Mouse (Mus musculus) G1E (cell line): Measurements from ENCODE around the gene 1700003E16Rik. TPM values are rescaled to one million over a fixed set of nuclear protein-coding genes. Genes with fewer than 3 reads are reported as not detected.
A peak's percentile ranks its signal among the peaks of the same experiment; 100 is the strongest.

ENCODE experiments used
- ATAC-seq: 2 replicates; pipeline ENCODE4 v1.8.0; 2016; ENCODE audit warnings: mild to moderate bottlenecking; ENCODE audit not compliant: insufficient number of reproducible peaks, poor library complexity, low FRiP score, severe bottlenecking; ENCODE audit errors: extremely low read depth
- DNase-seq: peaks from one replicate; pipeline ENCODE4 v3.0.0; 2012; ENCODE audit warnings: low spot score
- H3K27me3 ChIP-seq: 2 replicates; pipeline ENCODE4 v1.6.1; 2012; ENCODE audit warnings: mild to moderate bottlenecking, low read length, inconsistent platforms; ENCODE audit not compliant: insufficient read depth
- H3K36me3 ChIP-seq: replicated peaks from 2 replicates; pipeline ENCODE3; 2012; ENCODE audit warnings: mild to moderate bottlenecking, inconsistent platforms
- H3K4me1 ChIP-seq: 2 replicates; pipeline ENCODE4 v1.6.1; 2012; ENCODE audit warnings: low read depth, low read length, inconsistent platforms, mixed read lengths; ENCODE audit not compliant: insufficient read depth
- H3K4me3 ChIP-seq: 2 replicates; pipeline ENCODE4 v1.5.1; 2012; ENCODE audit warnings: low read depth, mild to moderate bottlenecking, inconsistent platforms, low read length, moderate library complexity, mixed read lengths
- H3K9me3 ChIP-seq: replicated peaks from 2 replicates; pipeline ENCODE4 v1.6.1; 2012; ENCODE audit warnings: inconsistent platforms
- CTCF ChIP-seq: IDR thresholded peaks from 2 replicates; pipeline ENCODE4 v1.5.1; 2012; ENCODE audit warnings: low read depth, low read length, inconsistent platforms, mixed read lengths
- GATA1 ChIP-seq: IDR thresholded peaks from 2 replicates; pipeline ENCODE4 v1.6.1; 2012; ENCODE audit warnings: borderline replicate concordance, low read length, inconsistent platforms, mixed read lengths
- GATA2 ChIP-seq: IDR thresholded peaks from 2 replicates; pipeline ENCODE4 v1.6.1; 2012; ENCODE audit warnings: low read depth, low read length, inconsistent platforms, borderline replicate concordance
- POLR2AphosphoS5 ChIP-seq: IDR thresholded peaks from 2 replicates; pipeline ENCODE4 v1.6.1; 2012; ENCODE audit warnings: low read depth, low read length, inconsistent platforms; ENCODE audit not compliant: insufficient replicate concordance
- TAL1 ChIP-seq: conservative IDR thresholded peaks from 2 replicates; pipeline ENCODE4 v1.6.1; 2012; ENCODE audit warnings: low read depth, low read length, inconsistent platforms, mixed read lengths
- polyA plus RNA-seq: library from polyadenylated mRNA; stranded (reverse); fragments of >175 nt; gene quantifications from 2 replicates; pipeline ENCODE4 v1.2.3, GENCODE M21; 2012
- total RNA-seq, 2 experiments: library from RNA; stranded (forward) in 1 of 2; stranded (reverse) in 1 of 2; fragments of 200-1000 nt in 1 of 2; fragments of >200 nt in 1 of 2; fragmentation: Nextera tagmentation in 1 of 2; gene quantifications; 2 replicates each; pipeline ENCODE4 v1.2.3; 2014 to 2017

Gene 1700003E16Rik
- total and polyA plus RNA-seq, 3 experiments: 0.16 TPM; not detected in 2

- no peak for TF ChIP-seq GATA1
- no peak for TF ChIP-seq CTCF
- TF ChIP-seq GATA2: no peak
- TF ChIP-seq TAL1: no peak
- TF ChIP-seq POLR2AphosphoS5: no peak
- H3K27me3 ChIP-seq: peaks cover 22% of the 10 kb centered on the region
- DNase-seq (no peak), ATAC-seq (no peak)
- peak overlapping the region; percentile 87 for H3K4me3 ChIP-seq
- no peaks in the 10 kb centered on the region for H3K9me3 ChIP-seq
- peaks cover 23% of the 10 kb centered on the region for H3K36me3 ChIP-seq
- peaks cover 51% of the 10 kb centered on the region for H3K4me1 ChIP-seq
Observed at GRCm38 (mm10) chr6:83165026-83165606, 8.9 kb downstream of the 1700003E16Rik start.

DNA sequence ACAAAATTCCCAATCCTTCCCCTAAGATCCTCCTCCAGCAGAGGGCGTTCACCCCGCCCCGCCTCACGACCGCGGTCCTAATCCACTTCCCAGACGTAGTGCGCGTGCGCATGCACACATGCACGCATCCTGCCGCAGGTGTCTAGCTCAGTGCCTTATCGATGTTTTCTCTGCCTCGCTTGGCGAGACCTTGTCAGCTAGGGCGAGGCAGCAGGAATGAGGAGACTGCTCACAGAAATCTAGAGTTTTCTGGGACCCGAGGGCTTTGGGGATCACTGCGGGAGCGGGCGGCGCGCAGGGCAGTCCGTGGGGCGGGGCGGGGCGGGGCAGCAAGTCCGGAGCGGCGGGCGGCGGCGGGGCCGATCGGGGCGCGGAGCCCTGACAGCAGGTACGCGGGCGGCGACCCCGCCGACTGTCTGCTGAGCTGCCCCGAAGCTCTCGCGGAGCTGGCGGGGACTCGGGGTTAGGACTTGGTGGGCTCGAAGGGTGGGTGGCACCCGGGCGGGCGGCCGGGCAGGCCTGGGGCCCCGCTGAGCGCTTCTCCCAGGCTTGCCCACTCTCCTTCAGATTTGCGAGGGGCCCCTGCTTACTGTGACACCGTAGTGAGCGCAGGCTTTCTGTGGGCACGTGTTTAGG is 9.5 kb downstream of the 1700003E16Rik start, which contains the start of gene Dctn1:
Gene Dctn1 (plus strand): TSS at position 314 of the 636 bp plus-strand sequence.
- DNase-seq: peak; percentile 89
- peaks cover 51% of the 10 kb centered on the region for H3K4me1 ChIP-seq
- ATAC-seq: peak; percentile 68
- H3K27me3 ChIP-seq: peaks cover 19% of the 10 kb centered on the region
- H3K9me3 ChIP-seq: no peaks in the 10 kb centered on the region
- peaks cover 25% of the 10 kb centered on the region for H3K36me3 ChIP-seq
- TF ChIP-seq POLR2AphosphoS5: no peak
- peak; percentile 62 for TF ChIP-seq CTCF
- peak within 1 kb of the TSS; percentile 87 for H3K4me3 ChIP-seq

GRCm38 (mm10) chr6:83166243-83166630 is 10.0 kb downstream of the 1700003E16Rik start:
- H3K9me3 ChIP-seq: no peaks in the 10 kb centered on the region
- H3K36me3 ChIP-seq: peaks cover 30% of the 10 kb centered on the region
- ATAC-seq: no peak; the same call in 1 of the 2 replicates
- H3K27me3 ChIP-seq: peaks cover 14% of the 10 kb centered on the region
- no peak for DNase-seq
- TF ChIP-seq GATA1 (no peak), TAL1 (no peak), CTCF (no peak), GATA2 (no peak), POLR2AphosphoS5 (no peak)
- H3K4me1 ChIP-seq: peaks cover 50% of the 10 kb centered on the region
- H3K4me3 ChIP-seq: peak overlapping the region; percentile 87

- no peak for TF ChIP-seq GATA1
- no peak for TF ChIP-seq POLR2AphosphoS5
- no peak for TF ChIP-seq TAL1
- TF ChIP-seq GATA2: no peak
- TF ChIP-seq CTCF: no peak
- Histone ChIP-seq H3K4me3 (no peak overlapping the region), H3K27me3 (no peaks in the 10 kb centered on the region), H3K4me1 (peaks cover 32% of the 10 kb centered on the region), H3K9me3 (no peaks in the 10 kb centered on the region), H3K36me3 (peaks cover 63% of the 10 kb centered on the region)
- no peak for DNase-seq
- ATAC-seq: no peak
Observed at GRCm38 (mm10) chr6:83169872-83170271, 13.7 kb downstream of the 1700003E16Rik start.

DNA sequence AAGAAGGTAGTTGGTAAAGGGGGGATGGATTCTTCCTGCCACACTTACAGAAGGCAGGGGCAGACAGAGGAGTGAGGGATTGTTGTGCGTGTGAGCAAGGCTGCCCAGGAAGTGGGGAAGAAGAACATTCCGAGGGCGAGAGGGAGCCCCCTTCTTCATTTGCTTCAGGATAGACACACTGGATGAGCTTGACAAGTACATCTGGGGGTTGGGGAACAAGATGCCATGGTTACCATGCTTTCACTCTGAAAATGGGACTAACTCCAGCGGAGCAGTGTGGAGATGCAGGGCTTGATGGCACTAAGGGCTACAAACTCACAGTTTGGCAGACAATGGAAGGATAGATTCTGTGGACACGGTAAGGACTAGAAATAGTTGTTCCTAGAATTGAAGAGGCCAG is 14.9 kb downstream of the 1700003E16Rik start:
- no peak overlapping the region for H3K4me3 ChIP-seq
- peaks cover 31% of the 10 kb centered on the region for H3K4me1 ChIP-seq
- TF ChIP-seq POLR2AphosphoS5 (no peak), CTCF (no peak), GATA1 (no peak)
- no peak for ATAC-seq
- H3K27me3 ChIP-seq: no peaks in the 10 kb centered on the region
- peaks cover 69% of the 10 kb centered on the region for H3K36me3 ChIP-seq
- no peak for DNase-seq
- no peaks in the 10 kb centered on the region for H3K9me3 ChIP-seq

- Histone ChIP-seq H3K4me1 (peaks cover 25% of the 10 kb centered on the region), H3K9me3 (no peaks in the 10 kb centered on the region), H3K4me3 (no peak overlapping the region), H3K36me3 (peaks cover 79% of the 10 kb centered on the region), H3K27me3 (no peaks in the 10 kb centered on the region)
- ATAC-seq (no peak), DNase-seq (no peak)
- TF ChIP-seq TAL1 (no peak), GATA2 (no peak)
Observed at GRCm38 (mm10) chr6:83172240-83172920, 16.2 kb downstream of the 1700003E16Rik start.

DNA sequence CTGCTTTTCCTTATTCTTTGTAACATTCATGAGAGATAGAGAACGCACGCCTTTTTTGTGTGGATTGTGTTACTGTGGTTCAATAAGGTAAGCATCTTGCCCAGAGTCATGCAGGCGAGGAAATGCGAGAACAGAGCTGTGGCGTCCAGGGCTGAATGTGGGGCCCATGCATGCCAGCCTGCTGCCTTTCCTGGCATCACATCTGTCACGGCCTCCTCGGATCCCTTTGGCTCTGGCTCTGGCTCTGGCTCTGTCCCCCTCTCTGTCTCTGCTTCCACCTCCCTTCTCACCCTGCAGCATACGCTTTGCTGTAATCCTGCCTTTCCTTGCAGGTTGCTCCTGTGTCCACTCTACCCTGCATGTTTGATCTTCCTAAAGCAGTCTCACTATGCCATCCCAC is 19.8 kb downstream of the 1700003E16Rik start:
- DNase-seq (no peak), ATAC-seq (no peak)
- peaks cover 77% of the 10 kb centered on the region for H3K36me3 ChIP-seq
- no peaks in the 10 kb centered on the region for H3K9me3 ChIP-seq
- no peaks in the 10 kb centered on the region for H3K27me3 ChIP-seq
- H3K4me3 ChIP-seq: no peak overlapping the region
- H3K4me1 ChIP-seq: peaks cover 18% of the 10 kb centered on the region
- TF ChIP-seq GATA2 (no peak), POLR2AphosphoS5 (no peak), TAL1 (no peak), GATA1 (no peak), CTCF (no peak)
